Mouse (Mus musculus) forebrain, embryonic 16.5 days (tissue): Measurements from ENCODE around the gene Sspn. TPM values are rescaled to one million over a fixed set of nuclear protein-coding genes. Genes with fewer than 3 reads are reported as not detected.

Source experiments
- polyA plus RNA-seq: library from polyadenylated mRNA; unstranded; fragments of >200 nt; fragmentation: Nextera tagmentation; extraction: Ambion mirVana; gene quantifications from 2 replicates; pipeline ENCODE4 v1.2.1, GENCODE M21; 2015

The Sspn gene
- polyA plus RNA-seq, 1 experiment from 2014 or later: 2.9 TPM

Other genes with a start within 250 kb of the Sspn start
- 3.4 and 4.0 TPM in 2 replicates for gene Rassf8, start 184.9 kb upstream of the Sspn start, polyA plus RNA-seq
- gene Bhlhe41, start 66.1 kb upstream of the Sspn start, polyA plus RNA-seq: 2.6 and 4.5 TPM in 2 replicates